Mouse (Mus musculus) c-Kit-positive CD71-negative TER-119-negative erythroid progenitor cells, embryonic 14.5 days (primary cell): ENCODE measurements around the gene Zfp64.

Experiments
- DNase-seq: peaks from one replicate; pipeline ENCODE4 v3.0.0-alpha.2; 2013; ENCODE audit warnings: low read depth

Gene Zfp64

DNA sequence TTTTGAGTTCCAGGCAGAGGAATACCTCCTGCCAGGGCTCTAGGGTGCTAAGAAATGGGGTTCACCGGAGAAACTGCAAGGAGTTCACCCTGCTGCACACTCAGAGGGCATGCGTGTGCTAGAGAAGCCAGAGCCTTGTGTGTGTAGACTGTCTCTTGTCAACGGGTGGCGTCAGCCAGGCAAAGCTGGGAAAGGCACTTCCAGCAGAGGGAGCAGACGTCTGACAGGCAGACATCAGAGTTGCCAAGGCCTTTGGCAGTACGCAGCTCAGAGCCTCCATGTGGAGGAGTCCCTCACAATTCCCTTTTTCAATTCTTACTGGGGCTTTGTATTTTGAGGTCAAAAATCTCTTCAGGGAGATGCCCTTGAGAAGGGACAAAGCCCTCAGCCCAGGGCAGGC is 6.9 kb downstream of the Zfp64 start:
- DNase-seq, result no peak

DNA sequence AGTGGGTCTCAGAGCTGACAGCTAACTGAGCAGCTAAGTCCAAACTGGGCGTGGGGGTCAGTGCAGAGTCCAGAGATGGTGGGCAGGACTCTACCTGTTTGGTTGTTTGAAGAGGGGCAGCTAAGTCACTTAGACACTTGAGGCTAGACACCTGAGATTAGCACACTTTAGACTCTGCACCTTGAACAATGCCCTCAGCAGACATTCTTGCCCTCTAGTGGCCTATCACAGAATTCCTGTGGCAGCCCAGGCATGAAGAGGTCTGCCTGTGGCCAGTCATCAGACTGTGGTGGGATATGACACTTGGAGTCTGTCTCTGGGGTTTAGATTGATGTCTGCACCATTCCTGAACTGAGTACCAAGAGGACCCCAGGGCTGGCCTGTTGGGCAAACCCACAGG is 7.7 kb downstream of the Zfp64 start:
- no peak for DNase-seq

DNA sequence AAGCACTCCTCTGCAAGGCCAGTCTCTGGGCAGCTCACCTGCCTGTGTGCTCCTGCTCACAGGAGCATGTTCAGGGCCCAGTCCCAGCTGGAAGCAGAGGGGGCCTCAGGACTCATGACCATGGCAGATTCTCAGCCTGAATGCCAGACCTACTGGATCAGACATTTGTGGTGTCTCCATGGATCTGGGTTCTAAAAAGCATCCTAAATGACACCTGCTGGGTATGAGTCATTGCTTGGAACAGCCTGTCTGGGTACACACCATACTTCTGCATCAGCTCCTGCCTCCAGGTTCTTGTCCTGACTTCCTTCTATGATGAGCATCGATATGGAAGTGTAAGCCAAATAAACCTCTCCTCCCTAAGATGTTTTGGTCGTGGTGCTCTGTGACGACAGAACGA is 11.4 kb downstream of the Zfp64 start:
- DNase-seq, result no peak

DNA sequence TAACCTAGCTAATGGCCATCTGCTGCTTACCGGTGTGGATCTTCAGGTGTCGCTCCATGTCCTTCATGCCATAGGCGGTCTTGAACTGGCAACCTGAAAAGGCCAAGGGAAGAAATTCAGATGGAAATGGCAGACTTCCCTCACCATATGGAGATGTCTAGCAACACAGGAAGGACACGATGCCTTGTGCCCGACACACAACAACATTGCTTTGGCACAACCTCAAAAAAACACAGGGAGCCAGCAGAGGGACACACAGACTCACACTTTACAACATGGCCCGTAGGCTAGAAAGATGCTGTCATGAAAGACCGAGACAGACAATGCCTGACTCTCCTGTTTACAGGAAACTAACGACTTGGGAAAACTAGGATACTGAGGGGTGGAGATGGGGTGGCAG is 15.4 kb downstream of the Zfp64 start:
- no peak for DNase-seq

DNA sequence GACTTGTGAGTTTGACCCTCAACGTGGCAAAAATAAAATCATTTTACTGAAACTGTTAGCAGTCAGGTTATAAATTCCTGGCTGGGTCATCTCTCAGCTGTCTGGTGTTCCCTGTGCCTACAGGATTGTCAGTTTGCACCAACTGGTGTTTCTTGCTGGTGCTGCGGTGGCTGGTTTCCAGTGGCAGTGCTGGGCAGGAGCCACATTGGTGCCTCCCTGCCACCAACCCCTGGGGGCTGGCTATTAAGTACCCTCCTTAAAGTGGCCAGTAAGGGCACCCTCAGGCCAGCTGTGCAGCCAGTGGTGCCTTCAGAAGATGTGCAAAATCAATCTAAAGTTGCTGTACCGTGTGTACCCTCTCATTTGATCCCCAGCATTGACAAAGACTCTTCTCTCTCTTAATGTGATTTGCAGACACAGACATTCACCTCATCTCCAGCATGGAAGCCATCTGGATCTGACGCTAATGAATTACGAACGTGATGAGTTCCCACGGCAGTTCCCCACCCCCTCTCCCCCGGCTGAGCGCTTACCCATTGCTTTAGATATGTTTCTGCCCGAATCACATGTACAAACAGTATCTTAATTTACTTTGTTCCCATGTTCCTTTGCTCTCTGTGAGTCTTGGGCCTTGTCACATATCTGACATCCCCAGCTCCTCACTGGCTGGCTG is 16.0 kb downstream of the Zfp64 start:
- no peak for DNase-seq

DNA sequence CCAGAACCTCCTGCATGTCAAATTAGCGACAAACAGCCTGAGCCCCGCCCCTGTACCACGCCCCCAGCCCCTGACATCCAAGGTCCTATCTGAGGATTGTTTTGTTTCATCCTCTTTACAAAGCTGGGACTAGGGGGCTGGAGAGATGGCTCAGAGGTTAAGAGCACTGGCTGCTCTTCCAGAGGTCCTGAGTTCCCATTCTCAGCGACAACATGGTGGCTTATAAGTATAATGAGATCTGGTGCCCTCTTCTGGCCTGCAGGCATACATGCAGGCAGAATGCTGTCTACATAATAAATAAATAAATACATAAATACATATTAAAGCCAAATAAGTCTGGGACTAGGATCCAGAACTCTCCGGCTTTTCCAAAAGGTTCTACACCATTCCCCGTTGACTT is 18.5 kb downstream of the Zfp64 start:
- no peak for DNase-seq

DNA sequence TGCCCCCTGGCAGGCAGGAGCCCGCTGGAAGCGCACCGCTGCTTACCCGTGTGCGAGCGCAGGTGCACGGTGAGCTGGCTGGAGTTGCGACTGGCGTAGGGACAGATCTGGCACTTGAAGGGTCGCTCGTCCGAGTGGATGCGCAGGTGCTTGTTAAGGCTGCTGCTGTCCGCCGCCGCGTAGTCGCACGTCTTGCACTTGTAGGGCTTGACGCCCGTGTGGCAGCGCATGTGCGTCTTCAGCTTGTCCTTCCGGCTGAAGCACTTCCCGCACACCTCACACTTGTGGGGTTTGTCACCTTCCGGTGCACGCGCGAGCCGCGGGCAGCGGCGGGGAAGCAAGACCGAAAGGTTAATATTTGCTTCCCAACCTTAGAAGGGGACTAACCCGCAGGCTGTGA is 20.2 kb downstream of the Zfp64 start:
- no peak for DNase-seq

DNA sequence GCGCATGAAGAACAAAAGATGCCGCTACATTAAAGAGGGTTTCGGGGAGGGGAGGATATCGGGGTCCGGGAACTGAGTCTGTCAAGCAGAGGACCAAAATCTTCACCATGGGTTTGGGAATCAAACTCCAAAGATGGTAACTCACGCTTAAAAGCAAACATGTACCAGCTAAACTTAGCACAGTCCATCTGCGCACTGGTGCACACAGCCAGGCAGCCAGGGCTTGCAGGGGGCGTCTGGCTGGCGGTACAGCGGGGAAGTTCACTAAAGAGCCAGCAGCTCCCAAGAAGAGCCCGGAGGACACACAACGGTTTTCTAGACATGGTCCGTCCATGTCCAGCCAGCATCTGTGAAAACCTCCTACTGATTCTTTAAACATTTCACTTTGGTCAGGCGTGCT is 23.7 kb downstream of the Zfp64 start:
- DNase-seq, result no peak

DNA sequence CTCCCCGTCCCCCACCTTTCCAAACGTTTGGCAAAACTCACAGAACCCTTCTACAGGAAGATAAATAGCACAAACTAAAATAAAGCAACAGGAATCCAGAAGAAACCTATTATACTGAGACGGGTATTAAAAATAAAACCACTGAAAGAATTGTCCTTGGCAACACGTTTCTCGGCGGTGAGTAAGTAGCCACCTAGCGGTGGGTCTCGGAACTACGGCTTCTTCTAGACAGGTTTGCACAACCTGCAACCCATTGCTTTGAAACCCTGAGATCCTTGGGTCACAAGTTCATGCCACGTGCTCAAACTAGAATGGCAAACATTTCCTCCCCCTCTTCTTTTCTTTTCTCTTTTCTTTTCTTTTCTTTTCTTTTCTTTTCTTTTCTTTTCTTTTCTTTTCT is 25.7 kb downstream of the Zfp64 start:
- peak; percentile 68 for DNase-seq

DNA sequence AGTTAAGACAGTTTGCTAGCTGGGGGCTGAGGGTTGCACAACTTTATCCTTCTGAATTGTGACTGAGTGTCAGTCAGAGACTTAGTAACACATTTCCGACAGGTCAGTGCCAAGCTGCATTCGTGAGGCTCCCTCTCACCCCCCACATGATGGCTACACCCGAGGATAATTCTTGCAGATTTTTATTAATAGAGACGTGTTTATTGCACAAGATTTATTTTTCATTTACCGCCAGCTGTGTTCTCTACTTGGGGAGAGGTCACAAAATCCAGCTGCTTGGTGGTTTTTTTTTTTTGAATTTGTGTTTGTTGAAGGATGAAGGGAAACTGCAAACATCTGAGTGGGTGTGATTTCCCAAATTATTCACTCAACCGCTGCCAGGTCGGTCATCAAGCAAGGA is 28.0 kb downstream of the Zfp64 start:
- no peak for DNase-seq

DNA sequence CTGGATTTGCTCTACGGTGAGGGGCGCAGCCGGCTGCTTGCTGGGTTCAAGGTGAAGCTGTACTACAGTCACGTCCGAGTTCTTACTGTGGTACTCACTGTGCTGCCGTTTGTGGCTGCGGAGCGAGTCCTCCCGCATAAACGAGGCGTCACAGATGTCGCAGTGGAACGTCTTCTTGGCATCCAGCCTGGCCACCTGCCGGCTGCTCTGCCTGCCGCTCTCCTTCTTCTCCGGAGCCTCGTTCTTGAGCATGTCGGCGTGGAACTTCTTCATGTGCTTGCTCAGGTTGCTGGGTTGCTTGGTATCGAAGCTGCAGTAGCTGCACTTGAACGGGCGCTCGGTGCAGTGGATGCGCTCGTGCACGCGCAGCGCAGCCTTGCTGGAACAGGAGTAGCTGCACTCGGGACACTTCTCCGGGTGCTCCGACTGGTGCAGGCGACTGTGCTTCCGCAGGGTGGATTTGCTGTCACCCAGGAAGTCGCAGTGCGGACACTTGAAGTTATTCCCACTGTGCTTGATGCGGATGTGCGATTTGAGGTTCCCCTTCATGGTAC is 29.1 kb downstream of the Zfp64 start:
- no peak for DNase-seq

DNA sequence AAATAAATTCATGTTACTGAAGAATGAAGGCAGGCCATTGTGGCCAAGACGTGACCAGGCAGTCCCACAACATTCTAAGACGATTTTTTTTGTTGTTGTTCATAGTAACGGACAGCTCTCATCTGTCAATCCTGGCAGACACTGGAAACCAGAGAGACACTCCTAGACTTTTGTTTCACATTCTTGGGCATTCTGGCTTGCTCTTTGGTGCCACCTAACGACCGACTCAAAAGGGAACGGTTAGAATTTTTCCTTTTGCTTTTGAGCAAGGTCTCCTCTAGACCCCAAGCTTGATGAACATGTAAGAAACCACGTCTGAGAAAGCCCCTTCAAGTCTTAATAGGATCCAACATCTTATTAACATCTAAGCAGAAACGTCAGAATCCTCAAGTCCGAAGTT is 31.7 kb downstream of the Zfp64 start:
- DNase-seq, result no peak

DNA sequence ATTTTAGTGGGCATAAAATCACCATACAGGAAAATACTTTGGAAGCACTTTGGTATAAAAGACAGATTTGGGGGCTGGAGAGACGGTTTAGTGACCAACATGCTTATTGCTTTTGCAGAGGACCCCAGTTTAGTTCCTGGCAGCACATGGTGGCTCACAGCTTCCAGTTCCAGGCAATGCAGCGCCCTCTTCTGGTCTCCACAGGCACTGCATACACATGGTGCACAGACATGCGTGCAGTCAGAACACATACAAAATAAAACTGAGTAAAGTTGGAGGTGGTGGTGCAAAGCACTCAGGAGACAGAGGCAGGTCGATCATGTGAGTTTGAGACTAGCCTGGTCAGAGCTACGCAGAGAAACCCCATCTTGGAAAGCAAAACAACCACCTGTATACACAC is 32.9 kb downstream of the Zfp64 start:
- no peak for DNase-seq

DNA sequence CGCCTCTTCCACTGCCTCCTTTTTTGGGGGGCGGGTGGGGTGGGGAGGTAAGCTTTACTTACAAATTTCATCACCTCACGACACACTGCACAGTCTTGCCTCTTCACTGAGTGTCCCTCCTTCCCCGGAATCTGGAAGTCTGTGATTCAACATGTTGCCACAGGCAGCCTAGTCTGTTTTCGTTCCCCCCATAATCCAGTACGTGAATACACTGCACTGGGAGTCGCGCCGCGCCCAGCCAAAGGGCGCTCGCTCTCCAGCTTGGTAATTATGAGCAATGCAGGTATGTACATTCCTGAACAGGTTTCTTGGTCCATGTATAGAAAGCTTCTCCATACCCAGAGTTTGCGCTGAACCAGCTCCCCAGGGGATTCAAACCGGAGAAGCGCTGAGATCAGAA is 35.4 kb downstream of the Zfp64 start:
- DNase-seq, result no peak

DNA sequence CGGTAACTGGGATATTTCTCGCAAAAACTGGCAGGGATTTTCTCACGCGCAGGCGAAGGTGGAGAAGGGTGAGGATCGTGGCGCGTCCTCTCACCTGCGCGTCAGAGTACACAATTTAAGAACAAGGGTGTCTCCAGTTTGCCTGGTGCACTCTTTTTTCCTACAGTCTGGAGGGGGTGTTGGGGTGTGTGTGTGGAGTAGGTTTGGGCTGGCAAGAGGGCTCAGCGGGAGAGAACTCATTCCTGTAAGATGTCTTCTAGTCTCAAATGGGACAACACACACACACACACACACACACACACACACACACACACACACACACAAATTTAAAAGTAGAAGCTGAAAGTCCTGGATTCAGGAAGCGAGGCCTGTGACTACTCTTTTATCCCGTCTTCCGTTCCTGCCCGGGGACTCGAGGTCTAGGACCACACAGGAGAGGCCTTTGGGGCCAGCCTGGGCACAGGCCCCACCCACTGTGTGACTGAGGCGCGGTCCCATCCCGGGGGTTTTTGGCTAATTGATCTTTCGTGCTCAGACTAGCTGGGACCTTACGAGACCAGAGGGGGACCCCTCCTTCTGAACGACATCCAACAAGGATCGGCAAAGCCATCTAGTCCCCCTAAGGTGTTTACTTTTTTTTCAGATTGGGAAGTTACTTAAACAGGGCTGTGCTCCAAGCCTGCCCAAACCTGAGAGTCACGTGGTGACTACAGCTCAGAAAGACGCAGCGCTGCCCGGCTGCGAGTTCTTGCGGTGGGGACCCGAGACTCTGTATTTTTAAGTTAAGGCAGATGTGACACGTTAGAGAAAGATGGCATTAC is 42.3 kb downstream of the Zfp64 start:
- DNase-seq, result no peak

DNA sequence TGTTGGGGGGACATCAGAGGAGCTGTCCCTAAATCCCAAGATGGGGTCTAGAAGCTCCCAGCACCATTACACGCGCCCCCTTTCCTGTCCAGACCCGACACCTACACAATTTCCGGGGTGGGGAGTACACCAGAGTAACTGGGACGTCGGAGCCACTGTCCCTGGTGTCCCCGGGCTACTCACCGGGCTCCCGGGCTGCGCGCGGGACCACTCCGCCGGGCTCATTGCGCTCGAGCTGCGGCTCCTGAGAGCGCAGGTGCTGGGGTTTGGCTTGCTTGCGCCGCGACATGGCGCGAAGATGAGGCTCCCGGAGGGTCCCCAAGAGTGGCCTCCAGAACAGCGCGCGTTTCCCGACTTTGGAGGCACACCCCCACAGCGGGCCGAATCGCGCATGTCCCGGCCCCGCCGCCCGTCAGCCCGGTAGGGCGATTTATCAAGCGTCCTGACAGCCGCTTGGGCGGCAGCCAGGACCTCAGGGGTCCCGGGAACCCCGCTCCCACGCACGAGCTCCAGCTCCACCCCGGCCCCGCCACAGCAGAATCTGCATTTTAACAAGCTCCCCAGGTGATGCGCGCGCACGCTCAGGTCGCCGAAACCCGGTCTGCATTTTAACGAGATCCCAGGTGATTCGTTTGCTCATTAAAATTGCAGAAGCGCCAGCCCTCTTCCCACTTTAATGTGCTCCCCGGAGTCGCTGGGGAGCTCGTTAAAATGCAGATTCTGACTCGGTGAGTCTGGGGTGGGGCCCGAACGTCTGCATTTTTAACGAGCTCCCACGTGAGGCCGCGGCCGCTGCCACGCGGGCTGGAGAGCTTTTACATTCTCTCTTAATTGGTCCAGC is 43.1 kb downstream of the Zfp64 start:
- DNase-seq, result no peak

DNA sequence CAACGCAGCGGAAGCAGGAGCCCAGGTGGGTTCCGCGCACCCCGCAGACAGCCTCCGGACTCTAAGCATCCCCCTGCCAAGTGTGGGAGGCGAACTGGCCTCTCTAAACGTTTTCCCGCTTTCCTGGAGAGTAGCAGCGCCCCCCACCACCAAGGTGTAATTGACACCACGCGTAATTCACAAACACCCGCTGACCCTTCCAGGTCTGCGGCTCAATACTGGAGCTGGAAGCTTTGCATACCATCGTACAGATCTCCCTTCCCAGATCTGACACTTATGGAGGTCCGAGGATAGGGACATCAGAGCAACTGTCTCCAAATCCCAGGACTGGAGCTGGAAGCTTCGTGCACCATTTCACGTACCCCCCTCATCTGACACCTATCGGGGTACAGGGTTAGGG is 43.9 kb downstream of the Zfp64 start:
- DNase-seq, result no peak

DNA sequence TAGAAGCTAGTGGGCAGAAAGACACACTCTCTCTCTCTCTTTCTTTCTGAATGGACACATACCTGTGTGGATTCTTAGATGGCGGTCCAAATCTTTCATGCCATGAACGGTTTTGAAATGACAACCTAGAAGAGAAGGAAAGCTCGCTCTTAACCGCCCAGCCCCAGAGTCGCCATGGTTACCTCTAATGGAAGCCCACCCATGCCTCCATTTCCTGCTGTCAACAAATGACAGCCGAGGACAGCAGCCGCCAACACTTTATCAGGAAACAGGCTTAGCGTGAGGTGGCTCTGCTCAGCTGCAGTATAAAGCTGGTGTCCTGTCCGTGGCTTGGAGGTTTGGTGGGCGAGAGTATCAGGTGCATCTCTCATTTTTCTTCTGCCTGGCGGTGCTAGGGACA is 49.4 kb downstream of the Zfp64 start:
- DNase-seq, result no peak

DNA sequence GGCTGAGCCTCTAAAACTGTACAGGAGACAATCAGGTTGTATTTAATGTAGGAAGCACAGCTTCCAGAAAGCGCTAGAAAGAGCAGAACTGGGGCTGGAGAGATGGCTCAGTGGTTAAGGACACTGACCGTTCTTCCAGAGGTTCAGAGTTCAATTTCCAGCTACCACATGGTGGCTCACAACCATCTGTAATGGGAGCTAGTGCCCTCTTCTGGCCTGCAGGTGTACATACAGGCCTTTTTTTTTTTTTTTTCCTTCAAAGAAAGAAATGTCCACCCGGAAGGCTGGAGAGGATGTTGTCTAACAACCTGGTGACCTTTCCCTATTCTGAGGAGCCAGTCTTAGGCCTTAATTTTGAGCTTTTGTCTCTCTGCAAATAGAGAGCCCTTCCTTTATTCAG is 50.5 kb downstream of the Zfp64 start:
- no peak for DNase-seq

DNA sequence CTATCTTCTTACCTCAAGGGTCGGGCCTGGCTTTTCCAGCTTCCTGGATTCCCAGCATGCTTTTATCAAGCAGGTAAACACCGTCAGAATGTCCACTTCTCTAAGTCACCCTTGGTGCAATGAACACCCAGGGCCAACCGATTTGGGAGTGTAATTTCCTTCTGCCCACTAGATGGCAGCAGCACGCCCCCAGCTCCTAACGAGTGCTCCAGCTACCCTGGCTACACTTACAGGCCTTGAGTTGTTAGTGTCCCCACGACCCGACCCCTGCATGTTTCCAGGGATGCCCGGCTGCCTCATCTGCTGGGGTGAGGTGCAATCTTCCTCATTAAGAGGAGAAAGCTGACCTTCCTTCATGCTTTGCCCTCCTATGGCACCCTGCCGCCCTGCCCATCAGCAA is 51.2 kb downstream of the Zfp64 start:
- DNase-seq, result peak; percentile 53

DNA sequence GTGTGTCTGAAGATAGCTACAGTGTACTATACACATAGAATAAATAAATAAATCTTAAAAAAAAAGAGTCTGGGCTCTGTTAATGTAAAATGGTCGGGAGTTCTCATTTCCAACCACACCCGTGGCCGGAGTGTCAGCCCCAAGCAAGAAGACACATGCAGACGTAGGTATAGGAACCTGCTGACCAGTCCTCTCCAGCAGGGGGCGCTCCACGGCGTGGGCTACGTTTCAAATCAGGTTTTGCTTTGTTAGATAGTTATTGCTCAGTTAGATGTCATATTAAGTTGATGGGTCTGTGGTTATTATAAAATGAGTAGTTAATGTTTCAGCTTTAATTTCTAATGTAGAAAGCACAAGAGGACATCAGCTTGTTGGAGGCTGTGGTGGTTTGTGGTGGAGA is 52.8 kb downstream of the Zfp64 start:
- DNase-seq, result peak; percentile 45

DNA sequence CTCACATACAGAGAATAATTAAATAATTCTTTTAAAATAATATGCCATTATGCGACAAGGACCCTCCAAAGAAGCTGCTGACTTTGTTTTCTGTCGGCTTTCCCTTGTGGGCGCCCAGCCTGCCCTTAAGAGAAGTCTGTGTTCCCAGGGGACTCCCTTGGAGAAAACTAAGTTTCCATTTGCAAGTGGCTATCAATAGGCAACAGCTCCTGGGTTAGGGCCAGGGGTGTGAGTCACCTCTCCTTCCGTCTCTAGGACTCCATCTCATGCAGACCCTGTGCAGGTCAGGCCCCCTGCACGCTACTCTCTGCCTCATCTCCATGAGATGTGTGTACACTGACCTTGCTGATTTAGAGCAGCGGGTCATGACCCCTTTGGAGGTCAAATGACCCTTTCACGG is 57.5 kb downstream of the Zfp64 start:
- no peak for DNase-seq

DNA sequence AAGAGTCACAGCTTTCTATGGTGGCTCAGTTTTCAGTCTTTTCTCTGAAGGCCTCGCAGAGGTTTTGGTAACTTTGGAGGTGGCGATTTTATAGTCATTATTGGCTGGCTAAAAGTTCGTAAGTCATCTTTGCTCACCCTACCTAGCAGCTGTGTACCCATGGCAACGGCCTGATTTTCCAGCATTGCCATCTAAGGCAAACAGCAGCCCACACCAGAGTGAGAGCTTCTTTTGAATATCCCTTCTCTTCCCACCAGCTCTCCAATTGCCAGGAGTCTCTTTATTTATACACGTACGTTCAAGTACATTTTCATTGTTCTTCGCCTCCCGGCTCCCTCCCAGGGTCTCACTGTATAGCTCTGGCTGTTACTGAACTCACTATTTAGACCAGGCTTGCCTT is 59.9 kb downstream of the Zfp64 start:
- DNase-seq, result no peak
